Mouse (Mus musculus): Measurements from ENCODE around the gene Zfand3.

- TF ChIP-seq EP300 (IDR thresholded peaks at IDR 0.05; ENCODE audit: low read depth) (no peak), CTCF (IDR thresholded peaks at IDR 0.05; ENCODE audit: low read depth) (no peak)
These were observed 240.8 kb downstream of the Zfand3 start for GRCm38 (mm10) chr17:30245308-30245706.

Measured in liver, embryonic 14.5 days (tissue).